Mouse (Mus musculus) liver, embryonic 16.5 days (tissue): Measurements from ENCODE around the gene Arntl2. TPM values are rescaled to one million over a fixed set of nuclear protein-coding genes. Genes with fewer than 3 reads are reported as not detected.
A peak's percentile ranks its signal among the peaks of the same experiment; 100 is the strongest.

ENCODE experiments used
- ATAC-seq: fragments of 200-750 bp; cut with Nextera tagmentation; 2 replicates; pipeline ENCODE4 v1.8.0; 2017; ENCODE audit warnings: low read depth, mild to moderate bottlenecking, moderate number of reproducible peaks, moderate library complexity
- H3K27ac ChIP-seq: fragments of 300-500 bp; sonication (generic); 2 replicates; pipeline ENCODE4 v1.5.1; 2014; ENCODE audit warnings: mild to moderate bottlenecking, low read length
- H3K27me3 ChIP-seq: fragments of 300-500 bp; sonication (generic); 2 replicates; pipeline ENCODE4 v1.6.1; 2014; ENCODE audit warnings: low read depth, low read length, mixed read lengths; ENCODE audit not compliant: control insufficient read depth, insufficient read depth
- H3K36me3 ChIP-seq: fragments of 300-500 bp; sonication (generic); 2 replicates; pipeline ENCODE4 v1.6.1; 2014; ENCODE audit warnings: mild to moderate bottlenecking; ENCODE audit not compliant: control insufficient read depth, insufficient read depth
- H3K4me1 ChIP-seq: fragments of 300-500 bp; sonication (generic); 2 replicates; pipeline ENCODE4 v1.6.1; 2014; ENCODE audit warnings: low read depth, low read length, mixed read lengths; ENCODE audit not compliant: control insufficient read depth
- H3K4me2 ChIP-seq: fragments of 300-500 bp; sonication (generic); 2 replicates; pipeline ENCODE4 v1.6.1; 2014; ENCODE audit warnings: low read depth, low read length, mixed read lengths
- H3K4me3 ChIP-seq: fragments of 300-500 bp; sonication (generic); 2 replicates; pipeline ENCODE4 v1.5.1; 2014; ENCODE audit warnings: low read depth, mild to moderate bottlenecking, low read length
- H3K9ac ChIP-seq: fragments of 300-500 bp; sonication (generic); 2 replicates; pipeline ENCODE4 v1.6.1; 2014; ENCODE audit warnings: low read depth, low read length
- H3K9me3 ChIP-seq: fragments of 300-500 bp; sonication (generic); replicated peaks from 2 replicates; pipeline ENCODE4 v1.6.1; 2016; ENCODE audit warnings: low read length; ENCODE audit not compliant: control insufficient read depth
- WGBS: fragments of 180-500 bp; shearing (Covaris S2); extraction: QIAGEN DNeasy Blood & Tissue Kit; methylation state at CpG from one replicate; pipeline ENCODE4 v1.1.7; 2014; ENCODE audit not compliant: insufficient replicate concordance; 5-methylcytosine and 5-hydroxymethylcytosine counted together
- polyA plus RNA-seq: library from polyadenylated mRNA; unstranded; fragments of >200 nt; fragmentation: Nextera tagmentation; extraction: Ambion mirVana; gene quantifications from 2 replicates; pipeline ENCODE4 v1.2.1, GENCODE M21; 2015

Gene Arntl2
- polyA plus RNA-seq, 1 experiment from 2014 or later = 0.44 TPM

GRCm38 (mm10) chr6:146755679-146756078 is 40.2 kb upstream of the Arntl2 start:
- WGBS = 77% methylated on average over 4 of the region's 4 CpGs
- Histone ChIP-seq H3K4me3 (no peak overlapping the region), H3K36me3 (no peaks in the 10 kb centered on the region), H3K27ac (no peak overlapping the region), H3K27me3 (no peaks in the 10 kb centered on the region), H3K9ac (no peak overlapping the region), H3K4me2 (no peak overlapping the region), H3K4me1 (no peaks in the 10 kb centered on the region; the same call in 1 of the 2 replicates), H3K9me3 (no peaks in the 10 kb centered on the region)
- no peak for ATAC-seq

GRCm38 (mm10) chr6:146759027-146759426 is 36.8 kb upstream of the Arntl2 start:
- H3K27ac ChIP-seq = no peak overlapping the region
- 68% methylated on average over 2 of the region's 2 CpGs for WGBS
- no peaks in the 10 kb centered on the region for H3K36me3 ChIP-seq
- H3K27me3 ChIP-seq = no peaks in the 10 kb centered on the region
- no peaks in the 10 kb centered on the region; the same call in 1 of the 2 replicates for H3K4me1 ChIP-seq
- ATAC-seq = no peak
- no peak overlapping the region for H3K9ac ChIP-seq
- no peaks in the 10 kb centered on the region for H3K9me3 ChIP-seq
- no peak overlapping the region for H3K4me3 ChIP-seq
- H3K4me2 ChIP-seq = no peak overlapping the region

- no peak overlapping the region for H3K27ac ChIP-seq
- 57% methylated on average over 2 of the region's 2 CpGs for WGBS
- H3K4me1 ChIP-seq = no peaks in the 10 kb centered on the region; the same call in 1 of the 2 replicates
- no peaks in the 10 kb centered on the region for H3K27me3 ChIP-seq
- no peak overlapping the region for H3K4me3 ChIP-seq
- H3K4me2 ChIP-seq = no peak overlapping the region
- H3K36me3 ChIP-seq = no peaks in the 10 kb centered on the region
- no peaks in the 10 kb centered on the region for H3K9me3 ChIP-seq
- no peak overlapping the region for H3K9ac ChIP-seq
- no peak for ATAC-seq
Observed at GRCm38 (mm10) chr6:146760022-146760421, 35.8 kb upstream of the Arntl2 start.

GRCm38 (mm10) chr6:146760736-146761135 is 35.1 kb upstream of the Arntl2 start:
- H3K9ac ChIP-seq = no peak overlapping the region
- H3K4me1 ChIP-seq = no peaks in the 10 kb centered on the region; the same call in 1 of the 2 replicates
- no peak overlapping the region for H3K27ac ChIP-seq
- 55% methylated on average over 4 of the region's 4 CpGs for WGBS
- H3K36me3 ChIP-seq = no peaks in the 10 kb centered on the region
- ATAC-seq = 0 out of 2 replicates have a peak, but pooled peaks have one; percentile 32
- no peak overlapping the region for H3K4me2 ChIP-seq
- no peaks in the 10 kb centered on the region for H3K27me3 ChIP-seq
- no peaks in the 10 kb centered on the region for H3K9me3 ChIP-seq
- no peak overlapping the region for H3K4me3 ChIP-seq

- no peaks in the 10 kb centered on the region for H3K36me3 ChIP-seq
- no peaks in the 10 kb centered on the region; the same call in 1 of the 2 replicates for H3K4me1 ChIP-seq
- no peak overlapping the region for H3K9ac ChIP-seq
- H3K4me2 ChIP-seq = no peak overlapping the region
- no peak for ATAC-seq
- WGBS = 52% methylated on average over 5 of the region's 5 CpGs
- no peaks in the 10 kb centered on the region for H3K9me3 ChIP-seq
- no peak overlapping the region for H3K4me3 ChIP-seq
- no peak overlapping the region for H3K27ac ChIP-seq
- H3K27me3 ChIP-seq = no peaks in the 10 kb centered on the region
Observed at GRCm38 (mm10) chr6:146762264-146762898, 33.5 kb upstream of the Arntl2 start.

GRCm38 (mm10) chr6:146764593-146764992 is 31.3 kb upstream of the Arntl2 start:
- H3K4me1 ChIP-seq = no peaks in the 10 kb centered on the region; the same call in 1 of the 2 replicates
- no peak overlapping the region for H3K4me3 ChIP-seq
- ATAC-seq = no peak
- peaks cover 3% of the 10 kb centered on the region for H3K36me3 ChIP-seq
- 47% methylated on average over 2 of the region's 2 CpGs for WGBS
- no peaks in the 10 kb centered on the region for H3K27me3 ChIP-seq
- H3K9ac ChIP-seq = no peak overlapping the region
- no peak overlapping the region for H3K27ac ChIP-seq
- no peak overlapping the region for H3K4me2 ChIP-seq
- no peaks in the 10 kb centered on the region for H3K9me3 ChIP-seq

- Histone ChIP-seq H3K27me3 (no peaks in the 10 kb centered on the region), H3K4me3 (no peak overlapping the region), H3K4me2 (no peak overlapping the region), H3K9ac (no peak overlapping the region), H3K36me3 (peaks cover 3% of the 10 kb centered on the region), H3K27ac (no peak overlapping the region), H3K9me3 (no peaks in the 10 kb centered on the region), H3K4me1 (no peaks in the 10 kb centered on the region; the same call in 1 of the 2 replicates)
- ATAC-seq = no peak
- WGBS = 68% methylated on average over 4 of the region's 4 CpGs
Observed at GRCm38 (mm10) chr6:146765270-146765669, 30.6 kb upstream of the Arntl2 start.

- Histone ChIP-seq H3K4me3 (no peak overlapping the region), H3K27me3 (no peaks in the 10 kb centered on the region), H3K27ac (no peak overlapping the region), H3K4me1 (no peaks in the 10 kb centered on the region), H3K36me3 (peaks cover 3% of the 10 kb centered on the region), H3K9ac (no peak overlapping the region), H3K4me2 (no peak overlapping the region), H3K9me3 (no peaks in the 10 kb centered on the region)
- ATAC-seq = no peak
- WGBS = 81% methylated on average over 10 of the region's 10 CpGs
Observed at GRCm38 (mm10) chr6:146768813-146769404, 26.9 kb upstream of the Arntl2 start.

GRCm38 (mm10) chr6:146770005-146770745 is 25.7 kb upstream of the Arntl2 start:
- Histone ChIP-seq H3K27ac (no peak overlapping the region), H3K4me3 (no peak overlapping the region), H3K4me1 (no peaks in the 10 kb centered on the region), H3K9ac (no peak overlapping the region), H3K27me3 (no peaks in the 10 kb centered on the region), H3K36me3 (peaks cover 3% of the 10 kb centered on the region), H3K9me3 (no peaks in the 10 kb centered on the region), H3K4me2 (no peak overlapping the region)
- 43% methylated on average over 6 of the region's 6 CpGs for WGBS
- no peak for ATAC-seq
